Mouse (Mus musculus) frontal cortex, postnatal 14 days (tissue): ENCODE data around the gene Carf.
A peak's percentile ranks its signal among the peaks of the same experiment; 100 is the strongest.

ENCODE experiments used
- DNase-seq, 2 experiments: peaks; one replicate each; pipeline ENCODE4 v3.0.0; 2022; ENCODE audit warnings: low spot score in 2 of 2

The Carf gene

GRCm38 (mm10) chr1:60179932-60180783, 82.1 kb downstream of the Carf start, which contains the start of gene Nbeal1:
Nbeal1 (plus strand) TSS chr1:60180599.
- peak; percentile 95 for DNase-seq

- no peak for DNase-seq
These were observed 82.8 kb downstream of the Carf start for GRCm38 (mm10) chr1:60180784-60181221.

- no peak for DNase-seq
These were observed 90.4 kb downstream of the Carf start for GRCm38 (mm10) chr1:60188454-60188853.

- DNase-seq: no peak
These were observed 98.8 kb downstream of the Carf start for GRCm38 (mm10) chr1:60196813-60197212.

- DNase-seq: no peak
These were observed 101.0 kb downstream of the Carf start for GRCm38 (mm10) chr1:60199006-60199405.
